Mouse (Mus musculus) MEL (cell line): ENCODE results near the gene BC052040. TPM values are rescaled to one million over a fixed set of nuclear protein-coding genes. Genes with fewer than 3 reads are reported as not detected.

Experiments
- DNase-seq: peaks from one replicate; pipeline ENCODE4 v3.0.0; 2011; ENCODE audit warnings: low read depth, low spot score
- H3K27ac ChIP-seq: 2 replicates; pipeline ENCODE4 v1.5.1; 2012; ENCODE audit warnings: low read depth, mild to moderate bottlenecking, control low read depth, low read length, moderate library complexity; ENCODE audit not compliant: control insufficient read depth
- H3K27me3 ChIP-seq, 2 experiments: fragments of 150-350 bp in 1 of 2; sonication (generic) in 1 of 2; 2 replicates each; pipeline ENCODE4 v1.6.1; 2012; ENCODE audit warnings: low read length in 2 of 2, mild to moderate bottlenecking in 2 of 2, improper control_type of control experiment in 1 of 2, moderate library complexity in 1 of 2; ENCODE audit not compliant: insufficient read depth in 2 of 2, control insufficient read depth in 1 of 2
- H3K36me3 ChIP-seq, 2 experiments: 2 replicates each; pipeline ENCODE4 v1.6.1; 2012 to 2014; ENCODE audit warnings: low read length in 2 of 2, improper control_type of control experiment in 1 of 2, inconsistent platforms in 1 of 2, mild to moderate bottlenecking in 1 of 2; ENCODE audit not compliant: insufficient read depth in 2 of 2, control insufficient read depth in 1 of 2
- H3K4me1 ChIP-seq, 2 experiments: fragments of 150-350 bp in 1 of 2; sonication (generic) in 1 of 2; 2 replicates each; pipeline ENCODE4 v1.6.1; 2012; ENCODE audit warnings: low read length in 2 of 2, improper control_type of control experiment in 1 of 2, mild to moderate bottlenecking in 1 of 2; ENCODE audit not compliant: insufficient read depth in 2 of 2, control insufficient read depth in 1 of 2
- H3K4me3 ChIP-seq, 2 experiments: fragments of 150-350 bp in 1 of 2; sonication (generic) in 1 of 2; 2 replicates each; pipeline ENCODE4 v1.5.1; 2012; ENCODE audit warnings: low read depth in 2 of 2, low read length in 2 of 2, mild to moderate bottlenecking in 2 of 2, moderate library complexity in 2 of 2, control low read depth in 1 of 2, improper control_type of control experiment in 1 of 2; ENCODE audit not compliant: control insufficient read depth in 1 of 2, insufficient read depth in 1 of 2
- H3K79me2 ChIP-seq: 2 replicates; pipeline ENCODE4 v1.6.1; 2012; ENCODE audit warnings: mild to moderate bottlenecking, low read length, moderate library complexity; ENCODE audit not compliant: control insufficient read depth, poor library complexity, insufficient read depth
- H3K9ac ChIP-seq: 2 replicates; pipeline ENCODE4 v1.6.1; 2012; ENCODE audit warnings: low read depth, mild to moderate bottlenecking, control low read depth, low read length, moderate library complexity; ENCODE audit not compliant: control insufficient read depth, poor library complexity, severe bottlenecking
- H3K9me3 ChIP-seq: fragments of 150-350 bp; sonication (generic); replicated peaks from 2 replicates; pipeline ENCODE4 v1.6.1; 2012; ENCODE audit warnings: mild to moderate bottlenecking, low read length, improper control_type of control experiment, moderate library complexity; ENCODE audit not compliant: insufficient read depth
- BHLHE40 ChIP-seq: IDR thresholded peaks from 2 replicates; pipeline ENCODE4 v1.6.1; 2012; ENCODE audit warnings: low read depth, mild to moderate bottlenecking, inconsistent platforms, low read length, improper control_type of control experiment, borderline replicate concordance
- ETS1 ChIP-seq: IDR thresholded peaks from 2 replicates; pipeline ENCODE4 v1.6.1; 2012; ENCODE audit warnings: low read depth, mild to moderate bottlenecking, inconsistent platforms, low read length, improper control_type of control experiment, moderate library complexity
- GABPA ChIP-seq: IDR thresholded peaks from 2 replicates; pipeline ENCODE4 v1.6.1; 2012; ENCODE audit warnings: low read depth, mild to moderate bottlenecking, inconsistent platforms, low read length, improper control_type of control experiment, moderate library complexity
- GATA1 ChIP-seq: IDR thresholded peaks from 2 replicates; pipeline ENCODE4 v1.6.1; 2011; ENCODE audit warnings: low read depth, low read length, improper control_type of control experiment
- MAFK ChIP-seq: IDR thresholded peaks from 2 replicates; pipeline ENCODE4 v1.6.1; 2011; ENCODE audit warnings: low read depth, mild to moderate bottlenecking, low read length, improper control_type of control experiment, borderline replicate concordance
- POLR2AphosphoS2 ChIP-seq: IDR thresholded peaks from 2 replicates; pipeline ENCODE4 v1.6.1; 2011; ENCODE audit warnings: low read length, improper control_type of control experiment
- RAD21 ChIP-seq: IDR thresholded peaks from 2 replicates; pipeline ENCODE4 v1.6.1; 2011; ENCODE audit warnings: mild to moderate bottlenecking, low read depth, low read length, improper control_type of control experiment
- SIN3A ChIP-seq: IDR thresholded peaks from 2 replicates; pipeline ENCODE4 v1.6.1; 2012; ENCODE audit warnings: low read length, improper control_type of control experiment, inconsistent platforms
- TAL1 ChIP-seq: IDR thresholded peaks from 2 replicates; pipeline ENCODE4 v1.6.1; 2012; ENCODE audit warnings: mild to moderate bottlenecking, inconsistent platforms, low read length, moderate library complexity, mixed read lengths
- UBTF ChIP-seq: IDR thresholded peaks from 2 replicates; pipeline ENCODE4 v1.6.1; 2012; ENCODE audit warnings: low read depth, mild to moderate bottlenecking, inconsistent platforms, low read length, improper control_type of control experiment, moderate library complexity, borderline replicate concordance; ENCODE audit not compliant: insufficient read depth
- ZKSCAN1 ChIP-seq: IDR thresholded peaks from 2 replicates; pipeline ENCODE4 v1.6.1; 2012; ENCODE audit warnings: low read depth, mild to moderate bottlenecking, inconsistent platforms, low read length, improper control_type of control experiment, moderate library complexity
- polyA plus RNA-seq, 2 experiments: library from polyadenylated mRNA; stranded (reverse) in 1 of 2; unstranded in 1 of 2; fragments of >175 nt in 1 of 2; fragments of >200 nt in 1 of 2; gene quantifications; 2 replicates each; pipeline versions ENCODE4 v1.2.1 to v1.2.4; 2012; ENCODE audit warnings: low replicate concordance in 2 of 2, low read depth in 1 of 2; ENCODE audit not compliant: insufficient read length in 2 of 2, insufficient read depth in 1 of 2, missing spikeins in 1 of 2
- total RNA-seq: library from RNA; depleted of rRNA; stranded (reverse); fragments of 300-350 nt; gene quantifications from 2 replicates; pipeline ENCODE4 v1.2.3, GENCODE M21; 2012

Gene BC052040
- total and polyA plus RNA-seq, 3 experiments = 5.3 to 18.2 TPM; not detected in 1

- no peak for TF ChIP-seq UBTF
- TF ChIP-seq ETS1 = no peak
- TF ChIP-seq ZKSCAN1 = no peak
- 0 out of 2 replicates have a peak, but pooled peaks have one; percentile 51 for TF ChIP-seq SIN3A
These were observed at the start of gene BC052040 (continued) for GRCm38 (mm10) chr2:115581241-115581988.

- no peak for TF ChIP-seq MAFK
- no peak for TF ChIP-seq TAL1
- no peak for TF ChIP-seq RAD21
- no peak for TF ChIP-seq GATA1
- TF ChIP-seq, all 39 proteins: peak for 0
- H3K27ac ChIP-seq = no peak overlapping the region
These were observed 43.4 kb upstream of the BC052040 start for GRCm38 (mm10) chr2:115538009-115538690.

DNA sequence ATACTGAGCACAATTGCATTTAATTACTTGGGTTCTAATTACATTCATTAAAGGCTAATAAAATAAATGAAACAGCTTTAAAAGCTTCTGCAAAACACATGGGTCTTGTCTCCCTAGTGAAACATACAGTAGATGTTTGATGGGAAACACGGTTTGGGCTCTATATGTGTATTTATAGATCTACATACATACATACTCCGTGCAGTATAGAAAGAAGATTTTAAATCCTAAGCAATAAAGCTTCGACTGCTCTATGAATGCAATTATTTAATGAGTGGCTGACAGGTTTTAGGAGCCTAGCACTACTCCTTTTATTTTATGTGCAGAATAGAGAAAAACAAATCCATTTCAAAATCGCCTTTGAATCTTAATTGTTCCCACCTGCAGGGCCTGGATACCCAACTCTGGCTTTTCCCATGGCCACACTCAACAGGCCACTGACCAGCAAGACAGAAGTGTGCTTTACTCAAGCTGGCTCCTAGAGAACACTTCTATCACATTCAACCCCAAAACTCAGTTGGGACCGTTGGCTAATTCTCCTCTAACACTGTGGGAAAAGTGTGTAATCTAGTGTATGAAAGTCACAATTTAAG lies 42.7 kb upstream of the BC052040 start:
- TF ChIP-seq POLR2AphosphoS2 (no peak), BHLHE40 (no peak), GABPA (no peak)
- Histone ChIP-seq H3K4me1 (no peaks in the 10 kb centered on the region), H3K36me3 (no peaks in the 10 kb centered on the region), H3K79me2 (no peaks in the 10 kb centered on the region), H3K27ac (no peak overlapping the region), H3K4me3 (no peak overlapping the region), H3K9me3 (no peaks in the 10 kb centered on the region), H3K27me3 (no peaks in the 10 kb centered on the region), H3K9ac (no peak overlapping the region)
- DNase-seq = no peak

More at GRCm38 (mm10) chr2:115538009-115538690, 43.4 kb upstream of the BC052040 start:
- H3K4me3 ChIP-seq = no peak overlapping the region
- no peaks in the 10 kb centered on the region for H3K9me3 ChIP-seq
- H3K27me3 ChIP-seq = no peaks in the 10 kb centered on the region
- no peak for DNase-seq
- H3K9ac ChIP-seq = no peak overlapping the region
- H3K79me2 ChIP-seq = no peaks in the 10 kb centered on the region
- H3K4me1 ChIP-seq = no peaks in the 10 kb centered on the region
- H3K36me3 ChIP-seq = no peaks in the 10 kb centered on the region
